Mouse (Mus musculus): ENCODE results near the gene Grcc10.

Gene Grcc10

GRCm38 (mm10) chr6:124740888-124741761 is at the start of gene Grcc10:
Gene Grcc10, minus strand, starts transcription at chr6:124741374.
- peak; percentile 86 to 87 for DNase-seq

DNA sequence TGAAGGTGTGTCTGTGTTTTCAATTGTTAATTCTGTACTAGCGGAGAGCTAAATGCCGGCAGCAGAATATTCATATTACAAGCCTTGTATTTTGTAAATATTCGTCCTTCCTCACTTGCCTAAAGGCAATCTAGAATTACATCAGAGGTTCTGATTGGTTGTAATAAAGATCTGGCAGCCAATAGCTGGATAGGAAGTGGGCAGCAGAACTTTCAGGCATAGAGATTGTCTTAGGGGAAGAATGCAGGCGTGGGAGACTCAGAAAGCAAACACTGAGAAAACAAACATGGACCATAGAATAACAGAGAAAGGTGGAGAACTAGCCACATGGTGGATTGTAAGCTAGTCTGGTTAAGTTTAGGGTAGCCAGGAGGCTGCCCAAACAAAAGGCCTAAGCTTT is 48.9 kb upstream of the Grcc10 start:
- no peak for DNase-seq

- no peak for DNase-seq
These were observed 48.3 kb upstream of the Grcc10 start for GRCm38 (mm10) chr6:124789519-124789918.

DNA sequence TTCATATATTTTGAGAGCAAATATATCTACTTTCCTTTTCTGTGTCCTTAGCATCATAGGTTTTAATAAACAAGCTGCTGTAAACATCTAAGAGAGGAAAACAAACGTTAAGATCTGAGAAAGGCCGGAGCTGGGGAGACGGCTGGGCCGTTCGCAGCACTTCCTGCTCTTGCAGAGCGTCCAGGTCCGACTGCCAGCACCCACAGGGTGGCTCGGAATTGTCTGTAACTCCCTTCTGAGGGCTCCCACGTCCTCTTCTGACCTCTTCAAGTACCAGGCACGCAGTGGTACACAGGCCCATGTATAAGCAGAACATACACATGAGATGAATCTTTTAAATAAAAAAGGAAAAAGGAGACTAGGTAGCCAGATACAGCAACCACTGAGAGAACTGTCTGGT is 46.5 kb upstream of the Grcc10 start:
- DNase-seq = no peak

DNA sequence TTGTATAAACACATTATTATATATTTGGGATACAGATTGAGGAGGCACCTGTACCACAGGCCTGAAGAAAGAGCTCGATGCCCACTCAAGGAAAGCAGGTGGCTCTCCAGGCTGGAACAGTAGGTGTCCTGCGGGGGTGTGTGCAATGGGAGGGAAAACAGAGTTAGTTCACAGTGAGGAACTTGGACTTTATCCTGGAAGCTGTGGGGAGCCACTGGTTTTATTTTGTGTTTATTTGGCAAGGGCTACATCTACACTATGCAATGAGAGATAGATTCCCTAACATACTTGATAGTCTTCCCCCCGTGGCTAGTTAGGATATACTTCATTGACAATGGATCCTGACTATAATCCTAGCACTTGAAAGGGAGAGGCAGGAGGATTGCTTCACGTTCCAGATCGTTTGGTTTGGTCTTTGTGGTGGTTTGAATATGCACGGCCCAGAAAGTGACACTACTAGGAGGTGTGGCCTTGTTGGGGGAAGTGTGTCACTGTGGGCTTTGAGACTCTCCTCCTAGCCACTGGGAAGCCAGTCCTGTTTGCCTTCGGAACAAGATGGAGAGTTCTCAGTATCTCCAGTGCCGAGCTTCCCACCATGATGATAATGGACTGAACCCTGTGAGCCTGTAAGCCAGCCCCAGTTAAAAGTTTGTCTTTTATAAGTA is 45.7 kb upstream of the Grcc10 start:
- DNase-seq = no peak

GRCm38 (mm10) chr6:124782436-124782835 is 41.3 kb upstream of the Grcc10 start:
- DNase-seq = peak; percentile 71 to 72

GRCm38 (mm10) chr6:124780917-124781316 is 39.7 kb upstream of the Grcc10 start:
- DNase-seq = no peak

DNA sequence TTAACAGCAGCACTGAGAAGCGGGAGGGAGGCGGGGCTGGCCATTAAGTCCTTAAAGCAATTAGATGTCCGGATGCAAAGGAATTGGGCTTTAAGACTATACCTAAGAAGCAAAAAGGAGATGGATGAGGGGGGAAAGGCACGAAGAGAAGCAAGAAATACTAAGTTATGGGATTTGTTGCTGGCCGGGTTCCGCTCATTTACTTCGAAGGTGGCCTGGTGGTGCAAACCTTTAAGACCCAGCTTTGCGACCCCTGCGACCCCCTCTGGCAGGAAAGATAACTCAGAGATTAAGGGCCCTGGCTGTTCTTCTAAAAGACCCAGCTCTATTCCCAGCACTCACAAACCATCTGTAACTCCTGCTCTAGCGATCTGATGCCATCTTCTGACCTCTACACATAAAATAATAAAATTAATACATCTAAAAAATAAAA is 38.8 kb upstream of the Grcc10 start:
- DNase-seq = no peak

DNA sequence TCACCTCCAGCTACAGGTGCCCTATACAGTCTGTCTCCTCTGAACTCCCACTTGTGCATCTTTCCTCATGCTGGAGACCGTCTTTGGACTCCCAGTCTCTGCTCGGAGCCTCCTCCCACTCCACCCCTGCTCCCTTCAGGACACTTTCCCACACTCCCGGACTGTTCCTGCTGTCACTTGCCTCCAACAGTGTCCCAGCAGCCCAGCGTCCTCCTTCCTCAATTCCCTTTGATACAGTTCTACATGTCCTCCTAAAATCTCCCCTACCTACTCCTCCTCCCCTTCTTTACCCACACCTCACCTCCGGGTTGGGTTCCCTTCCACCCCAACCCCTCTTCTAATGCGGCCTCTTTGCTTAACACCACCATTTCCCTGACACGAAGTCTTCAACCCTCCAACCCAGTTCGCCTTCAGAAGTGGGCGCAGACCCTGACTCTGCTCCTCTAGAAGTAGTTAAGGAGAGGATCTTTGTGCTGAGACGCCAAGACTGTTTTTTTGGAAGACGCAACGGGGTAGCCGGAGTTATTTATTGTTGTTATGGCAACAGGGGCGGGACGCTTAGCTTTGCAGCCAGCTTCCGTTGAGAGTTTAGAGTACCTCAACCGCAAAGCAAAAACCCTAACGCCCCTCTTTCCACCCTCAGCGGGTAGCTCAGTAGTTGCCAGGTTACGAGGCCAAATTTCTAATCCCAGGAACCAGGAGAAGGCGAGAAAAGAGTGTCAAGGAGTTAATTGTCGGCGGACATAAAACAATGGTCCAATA is 38.2 kb upstream of the Grcc10 start, which contains the start of gene Lrrc23:
TSS of gene Lrrc23 (minus strand) at position 506 of the 762 bp plus-strand sequence.
- DNase-seq = peak; percentile 77 to 78

DNA sequence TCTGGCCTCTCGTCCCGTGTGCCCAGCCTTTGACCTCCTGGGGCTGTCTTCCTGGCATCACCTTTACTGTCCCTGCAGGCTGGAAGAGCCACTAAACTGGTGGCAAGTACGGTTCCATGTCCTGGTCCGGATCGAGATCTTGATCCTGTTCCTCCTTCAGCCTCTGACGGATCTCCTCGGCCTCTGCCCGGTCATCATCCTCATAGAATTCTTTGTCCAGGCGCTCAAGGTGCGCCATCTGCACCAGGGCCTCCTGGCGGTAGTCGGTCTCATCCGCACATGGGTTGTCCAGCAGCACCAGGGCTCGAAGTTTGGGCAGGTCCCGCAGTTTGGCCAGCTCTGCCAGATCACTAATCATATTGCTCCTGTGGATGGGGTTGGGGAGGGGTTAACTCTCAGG is 29.3 kb upstream of the Grcc10 start:
- DNase-seq = no peak

DNA sequence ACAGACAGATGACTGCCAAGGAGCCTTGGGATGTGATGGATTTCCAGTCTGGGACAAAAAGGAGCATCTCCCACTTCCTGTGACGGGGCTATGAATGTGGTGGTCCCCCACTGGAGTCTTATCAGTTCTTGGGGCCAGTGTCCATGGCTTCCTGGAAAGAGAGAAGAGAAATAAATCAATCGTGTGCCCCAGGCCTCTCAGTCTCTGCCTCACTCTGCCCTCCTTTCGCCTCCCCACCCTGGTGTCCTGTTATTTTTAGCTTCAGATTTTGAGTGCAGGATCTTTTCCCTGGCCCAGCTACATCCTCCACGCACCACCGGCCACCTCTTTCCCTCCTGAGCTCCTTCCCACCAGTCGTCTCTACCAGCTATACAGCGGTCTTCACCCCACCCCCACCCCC is 28.8 kb upstream of the Grcc10 start:
- no peak for DNase-seq

- peak; percentile 66 to 69 for DNase-seq
These were observed 28.1 kb upstream of the Grcc10 start, which contains the start of gene Eno2 for GRCm38 (mm10) chr6:124769101-124769765. Gene Eno2, minus strand, starts transcription at chr6:124769673.

GRCm38 (mm10) chr6:124768704-124769044 is 27.5 kb upstream of the Grcc10 start:
- peak in 1 of 2 experiments; percentile 26 for DNase-seq

DNA sequence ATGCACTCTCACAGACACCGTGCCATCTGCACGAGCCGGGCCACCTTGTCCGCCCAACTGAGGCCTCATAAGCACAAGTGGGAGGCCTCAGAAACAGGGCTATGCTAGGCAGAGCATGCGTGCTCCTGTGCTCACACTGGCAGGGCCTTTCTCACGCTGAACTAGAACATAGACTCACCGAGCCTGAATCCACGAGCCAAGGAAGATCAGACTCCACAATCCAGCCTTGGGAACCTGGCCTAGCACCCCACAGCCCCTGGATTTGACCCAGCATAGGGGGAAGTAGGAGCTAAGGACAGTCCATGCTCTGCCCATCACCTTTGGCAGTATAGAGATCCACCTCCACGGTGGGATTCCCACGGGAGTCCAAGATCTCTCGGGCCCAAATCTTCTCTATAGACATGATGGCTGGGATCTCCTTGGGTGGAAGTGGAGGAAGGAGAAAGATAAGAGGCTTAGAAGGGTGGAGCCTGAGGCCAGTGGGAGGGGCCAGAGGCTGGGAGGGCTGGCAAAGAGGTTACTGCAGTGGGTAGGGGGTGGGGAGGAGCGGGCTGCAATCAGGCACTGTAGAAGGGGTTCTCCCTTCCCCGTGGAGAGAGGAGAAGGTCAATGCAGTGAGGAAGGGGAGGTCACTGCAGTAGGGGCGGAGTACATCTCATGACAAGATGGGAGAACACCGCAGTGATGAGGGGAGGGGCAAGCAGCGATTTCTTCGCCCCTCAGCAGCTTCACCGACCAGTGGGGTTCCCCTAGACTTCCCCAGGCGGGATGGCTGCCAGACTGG is 26.9 kb upstream of the Grcc10 start:
- no peak for DNase-seq

GRCm38 (mm10) chr6:124767536-124767919 is 26.4 kb upstream of the Grcc10 start:
- DNase-seq = no peak

DNA sequence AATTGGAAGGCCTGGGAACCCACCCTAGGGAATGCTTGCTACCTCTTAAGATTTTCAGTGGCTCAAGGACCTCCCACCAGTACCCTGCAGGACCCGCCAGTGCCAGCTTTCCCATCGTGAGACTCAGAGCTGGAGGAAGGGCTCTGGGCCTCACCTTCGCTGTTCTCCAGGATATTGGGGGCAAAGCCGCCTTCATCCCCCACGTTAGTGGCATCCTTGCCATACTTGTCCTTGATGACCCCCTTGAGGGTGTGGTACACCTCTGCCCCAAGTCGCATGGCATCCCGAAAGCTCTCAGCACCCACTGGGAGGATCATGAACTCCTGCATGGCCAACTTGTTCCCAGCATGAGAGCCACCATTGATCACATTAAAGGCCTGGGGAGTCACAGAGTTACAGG is 24.8 kb upstream of the Grcc10 start:
- DNase-seq = no peak

- DNase-seq = peak; percentile 93
These were observed 18.1 kb upstream of the Grcc10 start for GRCm38 (mm10) chr6:124759259-124759658.

- no peak for DNase-seq
These were observed 17.7 kb upstream of the Grcc10 start for GRCm38 (mm10) chr6:124758849-124759232.

DNA sequence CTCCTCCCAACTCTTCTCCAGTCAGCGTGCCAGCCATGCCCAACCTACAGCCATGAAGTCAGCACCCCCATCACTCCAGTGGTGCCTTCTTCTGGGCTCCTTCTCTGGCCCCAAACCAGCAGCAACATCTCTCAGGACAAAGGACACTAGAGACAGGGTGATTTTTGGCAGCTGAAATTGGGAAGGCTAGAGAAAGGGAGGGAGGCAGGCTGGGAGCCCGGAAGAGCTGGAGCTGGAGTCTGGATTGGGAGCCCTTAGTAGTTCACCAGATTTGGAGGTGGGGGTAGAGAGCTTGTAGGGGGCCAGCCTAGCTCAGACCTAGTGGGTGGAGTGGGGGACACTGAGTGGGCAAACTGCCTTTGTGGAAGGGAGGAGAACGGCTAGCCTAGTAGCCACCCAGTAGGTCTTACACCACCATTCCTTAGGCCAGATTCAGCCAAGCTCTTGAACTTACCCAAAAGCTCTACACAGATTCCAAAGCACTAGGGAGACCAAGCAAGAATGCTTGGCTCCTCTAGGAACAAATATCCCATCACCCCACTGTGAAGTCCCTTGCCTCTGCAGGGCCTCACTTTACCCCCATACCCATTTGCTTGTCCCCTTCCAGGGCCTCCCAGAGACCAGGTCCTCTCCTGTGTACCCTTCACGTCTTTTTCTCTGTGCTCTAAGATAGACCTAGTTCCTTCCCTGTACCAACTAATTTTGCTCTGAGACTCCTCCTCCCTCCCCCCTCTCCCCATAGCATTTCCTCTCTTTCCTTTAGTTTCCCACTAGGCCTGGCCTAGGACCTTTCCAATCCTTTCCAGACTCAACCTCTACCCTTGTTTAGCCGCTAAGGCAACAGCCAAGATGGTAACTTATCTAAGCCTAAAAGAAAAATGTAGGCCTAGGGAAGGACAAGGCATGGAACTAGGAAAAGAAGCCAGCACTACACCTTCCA is 17.0 kb upstream of the Grcc10 start:
- no peak for DNase-seq

DNA sequence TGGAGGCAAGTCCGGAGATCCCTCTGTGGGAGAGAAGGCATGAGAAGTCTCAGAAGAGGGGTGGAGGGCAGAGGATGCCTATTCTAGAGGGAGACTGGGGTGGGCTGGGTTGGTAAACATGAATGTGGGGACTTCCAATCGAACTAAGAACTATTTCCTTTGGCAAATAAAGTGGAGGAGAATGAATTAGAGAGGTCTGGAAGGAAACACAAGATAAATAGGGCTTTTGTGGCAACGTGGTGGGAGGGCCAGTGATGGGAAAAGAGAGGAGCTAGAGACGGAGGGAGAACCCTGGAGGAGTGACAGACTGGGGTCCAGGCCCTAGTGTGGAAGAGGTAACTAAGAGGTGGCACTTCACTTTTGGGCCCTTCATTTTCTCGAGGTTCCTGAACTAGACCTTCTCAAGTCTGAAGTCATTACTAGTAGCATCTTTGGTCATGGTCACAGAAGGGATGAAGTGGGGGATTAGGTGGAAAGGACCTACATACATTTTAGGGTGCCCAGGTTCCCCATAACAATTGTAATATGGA is 16.2 kb upstream of the Grcc10 start:
- no peak for DNase-seq

Data from B cell, adult 2 months (primary cell).